Mouse (Mus musculus): ENCODE measurements at regions not wholly inside any gene's neighbourhood (a gene's known extent, or its start where the extent isn't known, plus 50 kb on each side); places are given as distances from the start of the nearest gene placed in this dataset.

- TF ChIP-seq EP300 (IDR thresholded peaks at IDR 0.05; ENCODE audit: low read depth) (no peak), CTCF (IDR thresholded peaks at IDR 0.05; ENCODE audit: low read depth) (no peak)
Observed at GRCm38 (mm10) chr4:35356904-35357563, 131.1 kb upstream of the C9orf72 start.
